Mouse (Mus musculus) 416B (cell line): ENCODE measurements around the gene Nup54.

Experiments used
- DNase-seq: peaks from one replicate; pipeline ENCODE4 v3.0.0; 2011; ENCODE audit warnings: low read depth

Nup54 gene

GRCm38 (mm10) chr5:92376795-92377405 is 58.1 kb downstream of the Nup54 start:
- DNase-seq = no peak

GRCm38 (mm10) chr5:92375368-92375767 is 59.7 kb downstream of the Nup54 start:
- DNase-seq = peak; percentile 69

GRCm38 (mm10) chr5:92374721-92375142 is 60.3 kb downstream of the Nup54 start:
- DNase-seq = peak; percentile 35

GRCm38 (mm10) chr5:92372605-92373004 is 62.4 kb downstream of the Nup54 start:
- peak; percentile 51 for DNase-seq

- peak; percentile 40 for DNase-seq
These were observed 63.5 kb downstream of the Nup54 start for GRCm38 (mm10) chr5:92371361-92371976.

GRCm38 (mm10) chr5:92370891-92371290 is 64.1 kb downstream of the Nup54 start:
- no peak for DNase-seq

- peak; percentile 81 for DNase-seq
These were observed 64.6 kb downstream of the Nup54 start for GRCm38 (mm10) chr5:92370392-92370791.

- peak; percentile 93 for DNase-seq
These were observed 65.6 kb downstream of the Nup54 start for GRCm38 (mm10) chr5:92369151-92369994.

- peak; percentile 97 for DNase-seq
These were observed 66.6 kb downstream of the Nup54 start for GRCm38 (mm10) chr5:92368392-92368791.

- DNase-seq = no peak
These were observed 68.5 kb downstream of the Nup54 start for GRCm38 (mm10) chr5:92366565-92366964.
